Mouse (Mus musculus) neural tube, embryonic 11.5 days (tissue): ENCODE data around the gene Atp13a2. TPM values are rescaled to one million over a fixed set of nuclear protein-coding genes. Genes with fewer than 3 reads are reported as not detected.
A peak's percentile ranks its signal among the peaks of the same experiment; 100 is the strongest.

Source experiments
- ATAC-seq: fragments of 200-750 bp; cut with Nextera tagmentation; 2 replicates; pipeline ENCODE4 v1.8.0; 2017; ENCODE audit warnings: moderate number of reproducible peaks, mild to moderate bottlenecking, moderate TSS enrichment, moderate library complexity; ENCODE audit not compliant: insufficient read depth, low FRiP score, low TSS enrichment
- DNase-seq: peaks from one replicate; pipeline ENCODE4 v3.0.0-alpha.2; 2015; ENCODE audit warnings: low spot score
- H3K27ac ChIP-seq: fragments of 300-500 bp; sonication (generic); 2 replicates; pipeline ENCODE4 v1.5.1; 2014; ENCODE audit warnings: low read depth, mild to moderate bottlenecking, low read length
- H3K27me3 ChIP-seq: fragments of 300-500 bp; sonication (generic); 2 replicates; pipeline ENCODE4 v1.6.1; 2014; ENCODE audit warnings: mild to moderate bottlenecking, low read length, mixed read lengths; ENCODE audit not compliant: control insufficient read depth, insufficient read depth
- H3K36me3 ChIP-seq: fragments of 300-500 bp; sonication (generic); 2 replicates; pipeline ENCODE4 v1.6.1; 2014; ENCODE audit warnings: mild to moderate bottlenecking, low read length, moderate library complexity, mixed read lengths; ENCODE audit not compliant: control insufficient read depth, insufficient read depth
- H3K4me1 ChIP-seq: fragments of 300-500 bp; sonication (generic); 2 replicates; pipeline ENCODE4 v1.6.1; 2014; ENCODE audit warnings: low read length, mixed read lengths; ENCODE audit not compliant: control insufficient read depth, insufficient read depth
- H3K4me2 ChIP-seq: fragments of 300-500 bp; sonication (generic); 2 replicates; pipeline ENCODE4 v1.6.1; 2014; ENCODE audit warnings: low read depth, mild to moderate bottlenecking, moderate library complexity
- H3K4me3 ChIP-seq: fragments of 300-500 bp; sonication (generic); 2 replicates; pipeline ENCODE4 v1.5.1; 2014; ENCODE audit warnings: low read depth, low read length
- H3K9ac ChIP-seq: fragments of 300-500 bp; sonication (generic); 2 replicates; pipeline ENCODE4 v1.6.1; 2014; ENCODE audit warnings: mild to moderate bottlenecking, low read length
- H3K9me3 ChIP-seq: fragments of 300-500 bp; sonication (generic); 2 replicates; pipeline ENCODE4 v1.6.1; 2016; ENCODE audit warnings: low read length; ENCODE audit not compliant: control insufficient read depth
- WGBS: fragments of 180-500 bp; shearing (Covaris S2); extraction: QIAGEN DNeasy Blood & Tissue Kit; methylation state at CpG from one replicate; pipeline ENCODE4 v1.1.7; 2014; 5-methylcytosine and 5-hydroxymethylcytosine counted together
- polyA plus RNA-seq: library from polyadenylated mRNA; unstranded; fragments of >200 nt; fragmentation: Nextera tagmentation; extraction: Ambion mirVana; gene quantifications from 2 replicates; pipeline ENCODE4 v1.2.1, GENCODE M21; 2014

The Atp13a2 gene
- polyA plus RNA-seq: 58.7 and 59.7 TPM in 2 replicates

GRCm38 (mm10) chr4:140986711-140987395 lies at the start of gene Atp13a2:
Atp13a2 (plus strand) TSS chr4:140986873.
- Histone ChIP-seq H3K4me1 (peaks cover 7% of the 10 kb centered on the region), H3K4me2 (peak within 1 kb of the TSS; percentile 88), H3K9ac (peak within 1 kb of the TSS; percentile 86), H3K36me3 (no peaks in the 10 kb centered on the region), H3K27ac (no peak within 1 kb of the TSS), H3K4me3 (peak within 1 kb of the TSS; percentile 87), H3K9me3 (no peaks in the 10 kb centered on the region), H3K27me3 (no peaks in the 10 kb centered on the region)
- ATAC-seq (peak; percentile 90), DNase-seq (peak; percentile 92)
- under 1% methylated on average over 54 of the region's 58 CpGs for WGBS

- Histone ChIP-seq H3K9me3 (no peaks in the 10 kb centered on the region), H3K27me3 (no peaks in the 10 kb centered on the region), H3K4me3 (no peak overlapping the region), H3K4me1 (no peaks in the 10 kb centered on the region), H3K9ac (no peak overlapping the region), H3K4me2 (no peak overlapping the region), H3K36me3 (no peaks in the 10 kb centered on the region), H3K27ac (no peak overlapping the region)
- ATAC-seq: no peak
- DNase-seq: no peak
- WGBS: 91% methylated on average over 12 of the region's 12 CpGs
These were observed 42.3 kb upstream of the Atp13a2 start for GRCm38 (mm10) chr4:140944356-140944755.

- H3K9ac ChIP-seq: no peak overlapping the region
- H3K4me3 ChIP-seq: no peak overlapping the region
- no peaks in the 10 kb centered on the region for H3K27me3 ChIP-seq
- WGBS: 84% methylated on average over 5 of the region's 5 CpGs
- no peak overlapping the region for H3K4me2 ChIP-seq
- H3K9me3 ChIP-seq: no peaks in the 10 kb centered on the region
- ATAC-seq (no peak), DNase-seq (no peak)
- H3K4me1 ChIP-seq: no peaks in the 10 kb centered on the region
- H3K36me3 ChIP-seq: no peaks in the 10 kb centered on the region
- no peak overlapping the region for H3K27ac ChIP-seq
These were observed 41.7 kb upstream of the Atp13a2 start for GRCm38 (mm10) chr4:140944961-140945442.

- ATAC-seq: no peak
- H3K4me1 ChIP-seq: no peaks in the 10 kb centered on the region
- no peaks in the 10 kb centered on the region for H3K27me3 ChIP-seq
- no peak overlapping the region for H3K9ac ChIP-seq
- no peak overlapping the region for H3K4me2 ChIP-seq
- H3K4me3 ChIP-seq: no peak overlapping the region
- H3K9me3 ChIP-seq: no peaks in the 10 kb centered on the region
- H3K36me3 ChIP-seq: no peaks in the 10 kb centered on the region
- H3K27ac ChIP-seq: no peak overlapping the region
- DNase-seq: no peak
- 95% methylated on average over 4 of the region's 4 CpGs for WGBS
These were observed 41.1 kb upstream of the Atp13a2 start for GRCm38 (mm10) chr4:140945571-140945970.

DNA sequence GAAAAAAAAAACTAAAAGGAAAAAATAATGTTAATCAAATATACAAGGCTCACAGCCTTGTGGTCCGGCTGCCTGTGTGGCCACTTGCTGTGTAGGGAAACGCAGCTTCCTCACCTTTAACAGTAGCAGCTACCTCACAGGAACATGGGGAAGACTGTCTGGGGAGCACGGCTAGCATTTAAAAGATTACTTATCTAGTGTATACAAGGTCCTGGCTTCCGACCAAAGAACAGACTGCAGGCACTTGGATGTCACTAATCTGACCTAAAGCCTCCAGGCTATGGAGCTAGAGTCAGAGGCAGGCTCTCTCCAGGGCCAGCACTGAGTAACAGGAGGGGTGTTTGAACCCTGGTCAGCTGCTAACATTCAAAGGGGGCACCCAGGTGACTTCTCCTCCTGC lies 40.6 kb upstream of the Atp13a2 start:
- H3K27me3 ChIP-seq: no peaks in the 10 kb centered on the region
- H3K4me2 ChIP-seq: no peak overlapping the region
- H3K9me3 ChIP-seq: no peaks in the 10 kb centered on the region
- no peaks in the 10 kb centered on the region for H3K4me1 ChIP-seq
- H3K9ac ChIP-seq: no peak overlapping the region
- H3K27ac ChIP-seq: no peak overlapping the region
- no peak for ATAC-seq
- no peak for DNase-seq
- 84% methylated on average over 4 of the region's 4 CpGs for WGBS
- no peak overlapping the region for H3K4me3 ChIP-seq
- H3K36me3 ChIP-seq: no peaks in the 10 kb centered on the region

DNA sequence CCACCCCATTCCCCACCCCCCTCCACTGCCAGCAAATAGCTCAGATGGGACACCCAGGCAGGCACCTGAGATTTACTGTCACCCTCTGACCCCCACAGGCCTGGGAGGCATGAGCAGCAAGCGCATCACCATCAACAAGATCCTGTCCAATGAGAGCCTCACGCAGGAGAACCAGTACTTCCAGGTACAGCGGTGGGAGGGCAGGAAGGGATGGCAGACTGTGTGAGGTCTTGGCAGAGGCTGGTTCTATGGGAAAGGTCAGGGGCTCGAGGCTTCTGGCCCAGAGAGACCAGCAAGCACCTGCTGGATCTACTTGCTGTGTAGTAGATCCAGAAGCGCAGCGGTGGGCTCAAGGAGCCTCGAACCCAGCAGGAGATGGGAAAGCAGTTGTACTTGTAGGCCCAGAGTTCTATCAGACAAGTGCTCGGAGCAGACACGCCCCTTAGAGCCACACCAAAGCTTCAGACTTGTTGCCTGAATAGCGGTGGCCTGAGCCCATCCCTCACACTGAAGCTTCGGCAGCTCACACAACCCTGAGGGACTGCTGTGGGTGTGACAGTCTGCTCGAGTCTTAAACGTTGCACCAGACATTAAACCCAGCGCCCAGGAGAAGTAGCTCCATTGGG lies 40.0 kb upstream of the Atp13a2 start:
- Histone ChIP-seq H3K9me3 (no peaks in the 10 kb centered on the region), H3K9ac (no peak overlapping the region), H3K36me3 (no peaks in the 10 kb centered on the region), H3K27me3 (no peaks in the 10 kb centered on the region), H3K4me1 (no peaks in the 10 kb centered on the region), H3K4me3 (no peak overlapping the region), H3K27ac (no peak overlapping the region), H3K4me2 (no peak overlapping the region)
- 73% methylated on average over 14 of the region's 14 CpGs for WGBS
- ATAC-seq (no peak), DNase-seq (no peak)

DNA sequence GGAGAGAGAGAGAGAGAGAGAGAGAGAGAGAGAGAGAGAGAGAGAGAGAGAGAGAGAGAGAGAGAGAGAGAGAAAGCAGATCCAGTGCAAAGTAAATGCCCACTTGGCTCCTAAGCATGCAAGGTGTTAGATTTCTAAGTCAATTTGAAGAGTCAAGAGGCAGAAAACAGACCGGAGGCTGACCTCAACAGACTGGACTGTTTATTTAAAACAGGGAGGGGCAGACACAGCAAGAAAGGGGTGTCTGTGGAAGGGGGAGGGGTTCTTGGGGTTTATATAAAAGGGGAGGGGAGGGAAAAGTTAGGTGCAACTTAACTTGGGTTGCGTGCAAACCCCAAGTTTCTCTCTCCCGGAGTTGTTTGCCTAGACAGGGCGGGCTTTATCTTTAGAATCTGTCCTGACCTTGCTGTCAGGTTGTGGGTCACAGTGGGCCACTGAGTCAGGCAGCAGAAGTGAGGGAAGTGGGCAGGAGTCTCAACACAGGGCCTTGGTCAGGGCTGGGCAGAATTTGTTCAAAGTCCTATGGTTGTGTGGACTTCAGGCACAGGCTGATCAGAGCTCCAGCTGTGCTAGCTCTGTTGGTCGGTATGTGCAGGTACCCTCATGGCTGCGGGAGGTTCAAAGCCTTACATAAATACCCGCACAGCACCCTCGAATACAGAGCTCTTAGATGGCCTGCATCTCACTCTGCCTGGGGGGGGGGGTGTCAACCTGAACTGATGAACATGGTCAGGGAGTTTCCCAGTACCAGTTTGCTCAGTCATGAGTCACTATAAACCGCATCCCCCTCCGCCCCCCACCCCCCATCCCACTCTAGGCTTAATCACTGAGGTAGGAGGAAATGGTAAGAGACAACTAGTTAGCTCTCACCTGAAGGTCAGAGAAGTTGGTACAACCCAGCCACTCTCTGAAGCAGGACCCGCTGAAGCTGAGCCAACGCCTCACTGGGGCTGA lies 38.9 kb upstream of the Atp13a2 start:
- WGBS: 82% methylated on average over 12 of the region's 12 CpGs
- ATAC-seq: no peak
- DNase-seq: no peak
- H3K4me3 ChIP-seq: no peak overlapping the region
- H3K9me3 ChIP-seq: no peaks in the 10 kb centered on the region
- H3K27me3 ChIP-seq: no peaks in the 10 kb centered on the region
- H3K9ac ChIP-seq: no peak overlapping the region
- no peaks in the 10 kb centered on the region for H3K4me1 ChIP-seq
- no peaks in the 10 kb centered on the region for H3K36me3 ChIP-seq
- H3K27ac ChIP-seq: no peak overlapping the region
- no peak overlapping the region for H3K4me2 ChIP-seq

- H3K9me3 ChIP-seq: no peaks in the 10 kb centered on the region
- no peak for ATAC-seq
- H3K27me3 ChIP-seq: no peaks in the 10 kb centered on the region
- DNase-seq: no peak
- no peak overlapping the region for H3K4me3 ChIP-seq
- no peak overlapping the region for H3K9ac ChIP-seq
- no peak overlapping the region for H3K4me2 ChIP-seq
- no peaks in the 10 kb centered on the region for H3K36me3 ChIP-seq
- H3K4me1 ChIP-seq: no peaks in the 10 kb centered on the region
- no peak overlapping the region for H3K27ac ChIP-seq
- 90% methylated on average over 6 of the region's 6 CpGs for WGBS
These were observed 38.2 kb upstream of the Atp13a2 start for GRCm38 (mm10) chr4:140948481-140948880.
